Mouse (Mus musculus) hematopoietic stem cell, adult 5-6 weeks (primary cell): ENCODE measurements at regions not wholly inside any gene's neighbourhood (a gene's known extent, or its start where the extent isn't known, plus 50 kb on each side); places are given as distances from the start of the nearest gene placed in this dataset.

Source experiments
- ATAC-seq, 2 experiments: fragments of 125-278 bp in 1 of 2; replicated peaks in 1 of 2; 2 replicates each; pipeline ENCODE4 v1.8.0; 2016 to 2017; ENCODE audit warnings: inconsistent platforms in 2 of 2, mild to moderate bottlenecking in 2 of 2, moderate number of reproducible peaks in 2 of 2, low read depth in 1 of 2, moderate TSS enrichment in 1 of 2; ENCODE audit not compliant: low FRiP score in 2 of 2, poor library complexity in 2 of 2, severe bottlenecking in 2 of 2, insufficient read depth in 1 of 2, low TSS enrichment in 1 of 2

DNA sequence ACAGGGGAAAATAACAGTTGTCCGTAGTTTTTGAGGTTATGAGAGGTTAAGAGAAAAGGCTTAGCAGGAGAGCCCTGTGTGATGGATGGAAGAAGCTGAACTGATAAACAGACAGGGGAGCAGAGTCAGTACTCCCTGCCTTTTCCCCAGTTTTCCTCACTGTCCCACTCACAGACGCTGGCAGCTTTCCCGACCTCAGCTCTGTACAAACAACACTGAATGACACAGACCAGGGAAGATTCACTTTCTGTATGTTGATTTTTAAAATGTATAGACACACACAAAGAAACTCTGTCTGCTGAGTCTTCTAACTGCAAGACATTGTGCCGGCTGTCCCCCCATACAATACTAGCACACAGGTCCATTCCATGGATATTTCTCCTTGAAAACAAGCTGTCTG lies 60.3 kb upstream of the Gpc5 start:
- no peak for ATAC-seq

DNA sequence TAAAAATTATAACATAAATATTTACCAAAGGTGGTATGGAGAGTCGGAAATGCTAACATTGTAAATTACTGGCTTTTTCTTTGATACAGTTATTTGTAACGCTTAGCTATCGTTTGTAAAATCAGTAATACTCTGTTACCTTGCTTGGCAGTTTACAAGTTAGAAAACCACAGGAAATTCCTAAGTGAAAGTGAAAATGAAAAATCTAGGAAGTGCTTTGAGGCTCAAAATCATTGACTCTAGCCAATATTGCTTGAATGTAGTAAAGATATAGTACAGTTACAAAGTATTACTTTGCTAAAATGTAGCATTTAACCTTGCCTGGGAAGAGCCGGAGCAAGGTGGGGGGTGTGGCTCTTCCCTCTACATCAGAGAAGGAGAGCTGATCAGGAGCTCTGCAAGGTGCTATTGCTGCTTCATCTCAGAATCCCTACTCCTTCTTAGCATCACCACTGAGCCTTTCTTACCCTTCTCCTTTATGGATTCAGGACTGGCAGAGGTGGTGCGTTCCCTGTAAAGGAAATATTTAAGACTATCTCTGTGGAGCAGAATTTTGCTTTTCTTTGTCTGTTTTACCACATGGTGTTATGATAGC lies 58.5 kb upstream of the Gpc5 start:
- peak; percentile 73 to 87 for ATAC-seq

DNA sequence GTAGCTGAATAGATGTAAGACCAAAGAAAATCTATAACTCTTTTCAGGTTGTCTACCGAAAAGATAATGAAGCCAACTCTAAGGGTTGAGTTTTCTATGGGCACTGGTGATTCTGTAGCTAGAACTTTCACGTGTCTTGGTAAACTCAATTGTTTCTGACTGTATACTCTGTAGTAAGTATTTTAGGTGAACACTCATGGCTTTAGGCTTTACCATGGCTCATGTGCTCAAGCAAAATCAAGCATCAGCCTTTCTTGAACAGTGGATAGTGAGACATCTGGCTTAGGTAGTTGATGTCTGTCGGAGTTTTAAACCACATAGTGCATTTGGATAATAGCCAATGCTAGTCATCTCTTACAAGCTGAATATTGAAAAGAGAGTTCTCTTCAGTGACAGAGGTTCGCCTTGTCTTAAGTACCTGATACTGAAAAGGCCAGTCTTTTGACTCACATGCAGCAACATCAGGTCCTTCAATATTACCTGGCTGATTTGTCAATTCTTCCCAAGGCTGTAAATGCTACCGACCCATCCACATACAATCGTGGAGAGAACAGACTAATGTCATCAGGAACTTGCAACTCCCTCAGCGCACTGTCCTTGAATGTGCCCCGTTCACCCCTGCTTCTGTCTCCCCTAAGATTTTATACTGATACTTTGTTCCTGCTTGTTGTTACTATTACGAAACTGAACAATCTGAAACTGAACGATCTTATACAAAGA lies 57.1 kb upstream of the Gpc5 start:
- no peak for ATAC-seq

DNA sequence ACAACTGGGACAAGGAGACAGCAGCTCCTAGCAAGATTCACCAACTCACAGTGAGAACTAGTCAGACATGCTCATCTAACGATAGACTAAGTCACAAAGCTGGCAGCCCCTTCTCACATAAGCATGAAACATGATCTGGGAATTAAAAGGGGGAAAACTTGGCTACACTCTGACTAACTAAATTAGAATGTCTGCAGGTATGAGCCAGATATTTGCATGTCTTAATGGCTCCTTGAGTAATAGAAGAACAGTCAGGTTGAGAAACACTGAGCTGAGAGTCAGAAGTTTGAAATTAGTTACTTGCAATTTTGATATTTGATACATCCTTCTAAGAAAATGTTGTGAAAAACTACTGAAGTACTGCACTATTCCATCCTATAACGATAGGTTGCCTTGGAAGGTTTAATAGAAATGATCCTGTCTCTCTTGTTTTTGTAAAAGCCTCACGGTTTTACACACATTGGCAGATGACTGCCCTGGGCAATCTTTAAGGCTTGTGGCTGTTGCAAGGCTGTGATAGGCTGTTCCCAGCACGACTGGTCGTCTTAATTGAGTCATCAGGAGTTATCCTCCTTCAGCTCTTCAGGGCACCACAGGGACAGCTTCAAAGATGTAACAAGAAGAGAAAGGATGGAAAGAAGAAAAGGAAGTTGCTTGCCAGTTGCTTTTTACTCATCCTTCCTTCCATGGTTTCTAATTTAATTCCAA lies 54.8 kb upstream of the Gpc5 start:
- no peak for ATAC-seq

DNA sequence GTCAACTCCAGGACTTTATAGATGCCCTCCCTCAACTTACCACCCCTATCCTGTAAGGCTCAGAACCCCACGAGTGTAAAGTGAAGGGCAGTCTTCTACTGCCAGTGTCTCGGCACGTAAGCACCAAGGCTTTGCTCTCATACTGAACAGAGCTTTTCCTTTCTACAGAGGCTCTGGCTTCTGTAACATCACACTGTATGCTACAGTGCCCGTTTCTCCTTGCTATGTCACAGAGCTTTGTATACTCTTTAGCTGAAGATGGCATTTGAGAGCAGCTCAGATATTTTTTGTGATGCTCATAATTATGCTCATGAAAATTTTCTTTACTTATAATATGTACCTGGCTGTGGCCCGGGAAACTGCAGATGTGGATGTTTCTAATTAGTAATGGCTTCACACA lies 53.2 kb upstream of the Gpc5 start:
- ATAC-seq = no peak

DNA sequence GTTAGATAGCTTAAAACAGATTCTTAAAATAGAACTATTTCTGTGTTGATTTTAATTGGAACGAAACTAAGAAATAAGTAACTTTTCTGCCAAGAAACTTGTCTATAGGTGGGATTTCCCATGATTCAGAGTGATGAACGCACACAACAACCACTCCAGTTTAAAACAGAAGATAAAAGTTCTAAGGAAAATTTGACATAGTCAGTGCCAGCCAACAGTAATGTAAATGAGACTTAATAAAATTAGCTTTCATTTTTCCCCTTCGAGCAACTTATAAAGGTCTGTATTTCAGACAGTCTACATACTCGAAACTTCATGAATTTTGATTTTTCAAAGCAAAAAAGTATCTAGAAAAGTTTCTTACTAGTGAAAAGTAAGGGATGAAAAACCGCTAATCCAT lies 52.5 kb upstream of the Gpc5 start:
- no peak for ATAC-seq

DNA sequence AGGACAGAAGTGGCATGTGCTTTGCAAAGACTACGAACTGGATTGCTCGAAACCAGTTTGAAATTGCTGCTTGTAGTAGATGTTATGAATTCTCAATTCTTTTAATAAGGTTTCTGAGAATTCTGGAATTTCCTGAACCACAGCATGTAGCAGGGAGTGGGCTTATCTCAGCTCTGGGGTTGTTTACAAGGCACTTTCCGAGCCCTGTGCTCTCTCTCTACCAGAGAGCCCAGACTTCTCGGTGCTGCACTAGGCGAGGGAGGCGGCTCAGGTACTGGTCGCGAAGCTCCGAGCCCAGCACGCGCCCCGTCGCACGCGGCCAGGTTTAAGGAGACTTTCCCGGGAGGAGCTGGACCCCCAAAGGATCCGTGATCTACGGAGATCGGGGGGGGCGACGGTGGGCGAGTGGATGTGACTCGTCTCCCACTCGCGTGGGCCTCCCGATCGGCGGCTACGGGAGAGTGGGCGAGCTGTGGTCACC lies 51.9 kb upstream of the Gpc5 start:
- ATAC-seq = peak; percentile 47 to 50

DNA sequence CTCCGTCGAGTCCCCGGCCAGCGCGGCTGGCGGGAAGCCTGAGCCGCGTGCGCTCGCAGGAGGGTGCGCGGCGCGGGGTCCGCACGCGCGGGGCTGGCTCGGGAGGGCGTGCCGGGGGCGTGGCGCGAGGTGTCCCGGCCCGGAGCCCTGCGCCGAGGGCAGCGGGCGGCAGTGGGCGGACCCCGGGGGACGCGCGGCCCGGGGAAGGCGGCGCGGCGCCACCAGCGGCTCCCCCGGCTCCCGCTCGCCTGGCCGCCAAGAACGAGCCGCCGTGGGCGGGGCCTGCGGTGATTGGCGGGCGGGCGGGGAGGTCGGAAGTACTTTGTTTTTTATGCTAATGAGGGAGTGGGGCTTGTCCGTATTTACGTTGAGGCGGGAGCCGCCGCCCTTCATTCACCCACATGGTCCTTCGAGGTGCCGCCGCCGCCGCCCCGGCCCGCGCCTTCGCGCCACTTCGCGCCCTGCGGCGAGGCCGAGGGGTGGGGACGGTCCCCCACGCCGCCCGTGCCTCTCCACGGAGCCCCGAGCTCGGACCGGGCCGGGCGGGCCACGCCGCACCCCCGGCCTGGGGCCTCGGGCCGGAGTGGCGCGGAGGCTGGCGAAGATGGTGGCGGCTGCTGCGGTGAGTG lies 51.3 kb upstream of the Gpc5 start:
- peak; percentile 72 to 76 for ATAC-seq

DNA sequence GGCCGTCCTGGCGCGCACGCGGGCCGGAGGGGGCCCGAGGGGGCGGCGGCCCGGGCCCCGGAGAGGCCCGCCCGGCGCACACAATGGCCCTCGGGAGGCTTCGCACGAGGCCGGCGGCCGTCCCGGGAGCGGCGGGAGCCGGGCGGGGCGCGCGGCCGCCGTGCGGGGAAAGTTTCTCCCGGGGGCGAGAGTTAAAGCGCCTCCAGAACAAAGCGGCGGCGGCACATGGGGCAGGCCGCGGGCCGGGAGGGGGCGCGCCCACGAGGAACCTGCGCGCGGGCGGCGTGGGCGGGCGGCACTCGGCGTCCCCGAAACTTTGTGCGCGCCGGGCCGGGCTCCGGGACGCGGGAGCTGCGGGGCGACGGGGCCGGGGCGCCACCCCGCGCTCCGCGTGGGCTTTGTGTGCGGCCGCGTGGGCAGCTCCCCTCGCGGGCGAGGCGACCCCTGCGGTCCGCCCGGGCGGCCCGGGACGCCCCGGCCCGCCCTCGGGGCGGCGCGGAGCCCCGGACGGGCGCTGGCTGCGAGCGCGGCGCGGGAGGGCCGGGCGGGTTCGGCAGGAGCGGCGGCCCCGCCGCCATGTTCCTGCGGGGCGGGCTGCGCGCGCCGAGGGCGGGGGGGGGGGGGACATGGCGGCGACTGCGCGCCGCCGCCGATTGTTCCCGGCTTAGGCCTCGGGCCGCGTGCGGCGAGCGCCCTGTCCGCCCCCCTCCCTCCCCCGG lies 50.5 kb upstream of the Gpc5 start:
- no peak for ATAC-seq

DNA sequence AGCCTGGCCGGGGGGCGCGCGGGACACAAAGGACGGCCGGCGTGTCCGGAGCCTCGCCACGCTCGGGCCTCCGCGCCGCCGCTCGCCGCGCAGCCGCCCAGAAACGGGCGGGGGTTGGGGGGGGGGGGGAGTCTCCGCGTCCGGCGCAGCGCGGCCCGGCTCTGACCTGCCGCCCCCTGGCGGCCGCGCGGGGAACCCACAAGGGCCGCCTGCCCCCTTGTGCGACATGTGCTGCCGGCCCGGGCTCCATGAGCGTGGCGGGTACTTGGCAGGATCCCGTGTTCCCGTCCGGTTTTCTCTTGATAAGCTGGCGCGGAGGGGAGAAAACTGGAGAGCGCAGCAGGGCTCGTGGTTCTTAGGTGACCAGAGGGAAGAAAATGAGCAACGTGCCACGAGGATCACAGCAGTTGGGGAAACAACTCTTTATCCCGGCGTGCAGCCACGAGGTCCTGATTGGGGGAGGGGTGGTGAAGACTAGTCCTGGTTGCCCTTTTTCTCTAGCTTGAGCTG lies 49.9 kb upstream of the Gpc5 start:
- peak; percentile 68 to 77 for ATAC-seq
